Mouse (Mus musculus) mouse embryonic stem cell (cell line): ENCODE measurements at regions not wholly inside any gene's neighbourhood (a gene's known extent, or its start where the extent isn't known, plus 50 kb on each side); places are given as distances from the start of the nearest gene placed in this dataset.

Source experiments
- in situ Hi-C, 2 experiments: fragments of 300-500 bp; cut with MboI; formaldehyde crosslinking; loops; 1 replicate in 1 of 2; 3 replicates in 1 of 2; pipeline ENCODE4 v1.14.3; 2019 to 2020; ENCODE audit warnings: low sequenced_read_pairs in 2 of 2, low pct_unique_long_range_greater_than_20kb in 1 of 2, mixed read lengths in 1 of 2; ENCODE audit not compliant: unreplicated experiment in 1 of 2

GRCm38 (mm10) chr2:105454353-105454752, 55.2 kb upstream of the Rcn1 start:
- in situ Hi-C loops: no loop called here

GRCm38 (mm10) chr2:105454836-105455235, 55.7 kb upstream of the Rcn1 start:
- in situ Hi-C loops: no loop called here

- in situ Hi-C loops: no loop called here
Measured at GRCm38 (mm10) chr2:105458643-105459042, 59.5 kb upstream of the Rcn1 start.

GRCm38 (mm10) chr2:105459512-105459911, 60.4 kb upstream of the Rcn1 start:
- in situ Hi-C loops: no loop called here

- in situ Hi-C loops: no loop called here
Measured at GRCm38 (mm10) chr2:105465630-105466029, 66.5 kb upstream of the Rcn1 start.

GRCm38 (mm10) chr2:105468930-105469329, 69.8 kb upstream of the Rcn1 start:
- in situ Hi-C loops: no loop called here

- in situ Hi-C loops: no loop called here
Measured at GRCm38 (mm10) chr2:105476028-105476677, 77.0 kb upstream of the Rcn1 start.

GRCm38 (mm10) chr2:105481990-105482592, 83.0 kb upstream of the Rcn1 start:
- in situ Hi-C loops: no loop called here

- in situ Hi-C loops: no loop called here
Measured at GRCm38 (mm10) chr2:105484496-105484895, 85.4 kb upstream of the Rcn1 start.

- in situ Hi-C loops: no loop called here
Measured at GRCm38 (mm10) chr2:105485286-105485685, 86.2 kb upstream of the Rcn1 start.

- in situ Hi-C loops: no loop called here
Measured at GRCm38 (mm10) chr2:105495796-105496195, 96.7 kb upstream of the Rcn1 start.

- in situ Hi-C loops: loop anchor here in 1 of 2 experiments (25.0 kb wide), 1 partner anchor 583 kb away; no protein-coding TSS in a partner anchor
Measured at GRCm38 (mm10) chr2:105504197-105504596, 105.1 kb upstream of the Rcn1 start.

- in situ Hi-C loops: loop anchor here in 1 of 2 experiments (25.0 kb wide), 1 partner anchor 582 kb away; no protein-coding TSS in a partner anchor
Measured at GRCm38 (mm10) chr2:105505554-105505953, 106.4 kb upstream of the Rcn1 start.

GRCm38 (mm10) chr2:105507160-105507559, 108.0 kb upstream of the Rcn1 start:
- in situ Hi-C loops: loop anchor here in 1 of 2 experiments (25.0 kb wide), 1 partner anchor 580 kb away; no protein-coding TSS in a partner anchor

- in situ Hi-C loops: loop anchor here in 1 of 2 experiments (25.0 kb wide), 1 partner anchor 576 kb away; no protein-coding TSS in a partner anchor
Measured at GRCm38 (mm10) chr2:105510816-105511215, 111.7 kb upstream of the Rcn1 start.

- in situ Hi-C loops: loop anchor here in 1 of 2 experiments (25.0 kb wide), 1 partner anchor 576 kb away; no protein-coding TSS in a partner anchor
Measured at GRCm38 (mm10) chr2:105511690-105512089, 112.6 kb upstream of the Rcn1 start.

GRCm38 (mm10) chr2:105514226-105514625, 115.1 kb upstream of the Rcn1 start:
- in situ Hi-C loops: loop anchor here in 1 of 2 experiments (25.0 kb wide), 1 partner anchor 573 kb away; no protein-coding TSS in a partner anchor

- in situ Hi-C loops: loop anchor here in 1 of 2 experiments (25.0 kb wide), 1 partner anchor 572 kb away; no protein-coding TSS in a partner anchor
Measured at GRCm38 (mm10) chr2:105514881-105515280, 115.8 kb upstream of the Rcn1 start.

- in situ Hi-C loops: loop anchor here in 1 of 2 experiments (25.0 kb wide), 1 partner anchor 572 kb away; no protein-coding TSS in a partner anchor
Measured at GRCm38 (mm10) chr2:105515326-105515725, 116.2 kb upstream of the Rcn1 start.
